Mouse (Mus musculus): ENCODE measurements around the gene Dab1. TPM values are rescaled to one million over a fixed set of nuclear protein-coding genes. Genes with fewer than 3 reads are reported as not detected.
A peak's percentile ranks its signal among the peaks of the same experiment; 100 is the strongest.

The Dab1 gene
- total RNA-seq (2021), result 100 to 1,000 TPM; 115 to 127 TPM

DNA sequence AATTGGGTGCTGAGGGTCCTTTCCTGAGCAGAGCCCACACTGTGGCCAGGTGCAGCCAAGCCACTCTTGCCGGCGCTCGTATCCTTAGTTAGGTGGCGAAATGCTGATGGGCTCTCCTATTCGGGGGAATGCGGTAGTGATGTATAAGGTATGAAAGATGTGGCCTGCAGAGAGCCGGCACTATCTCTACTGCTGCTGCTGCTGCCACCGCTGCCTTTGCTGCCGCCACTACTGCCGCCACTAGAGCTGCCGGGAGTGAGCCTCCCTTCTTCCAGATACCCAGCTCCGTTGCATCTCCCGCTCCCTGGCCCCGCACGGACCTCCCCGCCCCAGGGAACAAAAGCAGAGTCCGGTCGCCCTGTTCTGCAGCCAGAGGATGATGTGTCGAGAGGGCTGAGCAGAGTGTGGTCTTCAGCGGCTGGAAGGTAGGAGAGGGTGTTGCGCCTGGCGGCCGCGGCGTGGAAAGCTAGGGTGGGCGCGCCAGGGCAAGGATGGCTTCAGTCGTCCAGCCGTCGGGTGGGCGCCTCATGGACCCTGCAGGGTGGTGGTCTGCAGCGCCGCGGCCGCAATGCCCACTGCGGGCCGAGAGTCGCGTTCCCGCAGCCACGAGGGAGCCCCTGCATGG is at the start of gene Dab1:
TSS of gene Dab1 (plus strand) at position 39 of the 625 bp plus-strand sequence.
- peak; percentile 51 to 59 for DNase-seq (ENCODE audit: extremely low spot score in 1 of 2, low spot score in 2 of 2)
- intact Hi-C loops (cut with DNase I), result loop anchor here (5.0 kb wide), 1 partner anchor 67 kb away; no protein-coding TSS in a partner anchor

DNA sequence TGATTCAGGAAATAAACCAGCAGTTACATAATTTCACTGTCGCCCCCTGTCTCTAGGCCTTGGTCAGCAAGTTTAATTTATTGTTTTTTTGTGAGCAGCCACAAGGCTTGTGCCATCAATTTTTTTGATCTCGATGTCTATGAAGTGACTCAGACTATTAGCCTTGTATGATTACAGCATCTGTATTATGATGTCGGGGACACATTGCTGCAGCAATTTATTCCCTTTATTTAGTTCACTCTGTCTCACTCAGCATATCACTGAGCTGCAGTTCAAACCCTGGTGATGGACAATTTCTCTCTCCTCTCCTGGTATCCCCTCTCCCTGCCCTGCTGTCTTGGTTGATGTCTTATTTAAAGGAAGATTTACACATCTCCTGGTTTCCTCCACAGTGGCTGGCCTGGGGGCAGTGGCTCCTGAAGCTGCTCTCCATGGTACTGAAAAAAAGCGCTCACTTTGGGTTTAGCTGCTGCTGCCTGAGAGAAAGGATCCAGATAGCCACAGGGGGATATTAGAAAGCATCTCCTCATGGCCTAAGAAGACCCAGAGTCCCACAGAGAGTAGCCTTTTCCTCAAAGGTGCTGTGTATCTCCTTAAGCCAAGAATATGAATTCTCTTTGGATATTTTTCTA is 47.3 kb upstream of the Dab1 start:
- no peak for DNase-seq (ENCODE audit: extremely low spot score in 1 of 2, low spot score in 2 of 2)
- intact Hi-C loops (cut with DNase I), result no loop called here

DNA sequence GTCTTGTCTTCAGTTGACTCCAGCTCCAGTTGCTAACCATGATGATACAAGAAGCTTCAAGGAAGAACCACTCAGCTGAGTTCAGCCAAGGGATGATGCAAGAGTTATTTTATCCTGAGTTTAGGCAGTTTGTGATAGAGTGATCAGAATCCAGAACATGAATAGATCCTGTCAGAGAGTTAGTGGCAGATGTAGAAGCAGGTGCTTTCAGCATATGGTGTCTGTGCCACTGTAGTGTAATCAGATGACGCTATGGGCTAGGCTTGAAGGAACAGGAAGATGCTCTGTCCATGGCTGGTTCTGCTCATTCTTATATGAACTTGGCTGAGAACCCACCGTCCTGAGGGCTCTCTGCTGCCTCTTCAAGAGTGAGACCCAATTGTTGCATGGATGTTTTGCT is 43.6 kb upstream of the Dab1 start:
- intact Hi-C loops (cut with DNase I), result no loop called here

DNA sequence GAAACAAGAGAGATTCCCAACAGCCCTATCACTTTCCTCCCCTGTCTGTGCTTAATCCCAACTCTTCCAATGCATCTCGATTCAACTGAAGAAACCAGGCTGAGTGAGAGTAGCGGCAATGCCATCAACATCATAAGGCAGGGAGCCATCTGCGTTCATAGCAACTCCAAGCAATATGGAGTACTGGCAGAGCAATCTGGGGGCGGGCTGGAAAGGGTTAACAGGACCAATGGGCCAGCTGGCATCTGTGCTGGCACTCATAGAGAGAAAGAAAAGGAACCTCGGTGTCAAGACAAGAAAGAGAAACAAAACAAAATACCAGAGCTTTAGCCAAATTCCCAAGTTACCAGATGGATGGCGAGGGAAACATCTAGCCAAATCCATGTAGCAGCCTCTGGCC is 42.9 kb upstream of the Dab1 start:
- intact Hi-C loops (cut with DNase I), result no loop called here

More for the DNA sequence above, 43.6 kb upstream of the Dab1 start:
- DNase-seq (ENCODE audit: extremely low spot score in 1 of 2, low spot score in 2 of 2), result no peak

DNA sequence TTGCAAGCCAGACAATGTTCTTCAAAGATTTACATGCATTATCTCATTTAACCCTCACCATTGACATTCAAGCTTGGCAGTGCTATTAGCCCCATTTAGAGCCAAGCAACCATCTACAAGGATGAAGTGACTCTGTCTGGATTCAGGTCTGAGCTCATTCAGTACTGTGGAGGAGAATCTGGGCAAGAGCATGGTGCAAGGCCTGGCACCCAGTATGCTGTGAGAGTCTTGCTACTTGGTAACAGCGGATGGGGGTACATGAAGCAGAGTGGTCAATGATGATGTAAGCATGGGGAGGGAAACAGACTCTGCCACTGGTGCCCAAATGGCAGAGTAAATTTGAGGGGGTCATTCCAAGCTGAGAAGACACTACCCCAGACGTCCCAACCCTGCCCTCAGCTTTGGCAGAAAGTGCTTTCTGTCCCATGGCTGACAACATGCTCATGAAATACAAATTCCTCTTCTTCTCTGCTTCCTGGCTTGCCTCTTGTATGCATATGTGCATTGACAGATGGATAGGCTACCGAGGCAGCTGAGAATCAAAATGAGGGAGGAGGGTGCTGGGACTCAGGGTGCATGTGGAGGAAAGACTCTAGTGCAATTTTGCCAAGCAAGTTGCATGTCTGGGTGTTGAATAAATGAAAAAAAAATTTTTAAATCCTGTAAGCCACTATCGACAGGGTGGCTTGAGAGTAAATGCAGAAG is 41.9 kb upstream of the Dab1 start:
- DNase-seq (ENCODE audit: extremely low spot score in 1 of 2, low spot score in 2 of 2), result peak in 1 of 2 experiments; percentile 29
- intact Hi-C loops (cut with DNase I), result no loop called here

More for the DNA sequence above, 42.9 kb upstream of the Dab1 start:
- DNase-seq (ENCODE audit: extremely low spot score in 1 of 2, low spot score in 2 of 2), result peak in 1 of 2 experiments; percentile 24

DNA sequence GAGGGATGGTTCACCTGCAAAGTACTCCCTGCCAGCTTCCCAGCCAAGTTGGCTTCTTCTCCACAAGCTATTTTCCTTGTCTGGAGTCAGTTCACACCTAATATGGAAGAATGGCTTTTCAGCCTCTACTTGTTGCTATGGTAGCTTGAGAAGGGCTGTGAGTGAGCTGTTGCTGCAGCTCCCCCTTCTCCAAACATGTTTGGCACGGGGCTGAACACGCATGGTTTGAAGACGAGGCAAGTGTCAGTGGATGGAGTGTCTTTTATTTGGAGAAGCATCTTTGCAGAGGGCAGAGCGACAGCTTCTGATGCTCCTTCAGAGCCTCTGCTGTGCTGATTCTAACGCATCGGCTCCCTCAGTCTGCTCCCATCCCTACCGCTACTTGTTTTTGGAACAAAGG is 41.3 kb upstream of the Dab1 start:
- DNase-seq (ENCODE audit: extremely low spot score in 1 of 2, low spot score in 2 of 2), result no peak
- intact Hi-C loops (cut with DNase I), result no loop called here

DNA sequence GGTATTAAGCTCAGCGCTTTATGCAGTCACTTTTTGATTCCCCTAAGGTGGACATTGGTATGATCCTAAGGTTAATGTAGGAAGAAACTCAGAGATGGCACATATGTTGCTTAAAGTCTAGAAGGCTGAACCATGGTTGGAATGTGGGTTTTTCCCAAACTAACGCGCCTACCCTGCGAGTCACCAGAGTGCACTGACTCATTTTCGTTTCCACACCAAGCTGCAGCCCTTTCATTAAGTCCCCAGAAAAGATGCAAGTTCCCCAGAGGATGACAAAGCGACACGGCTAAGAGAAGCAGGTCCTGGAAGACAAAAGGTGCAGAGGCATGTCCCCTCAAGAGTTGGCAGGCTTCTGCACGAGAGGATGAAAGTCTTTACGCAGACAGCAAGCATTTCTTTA is 39.1 kb upstream of the Dab1 start:
- intact Hi-C loops (cut with DNase I), result no loop called here
- no peak for DNase-seq (ENCODE audit: extremely low spot score in 1 of 2, low spot score in 2 of 2)

DNA sequence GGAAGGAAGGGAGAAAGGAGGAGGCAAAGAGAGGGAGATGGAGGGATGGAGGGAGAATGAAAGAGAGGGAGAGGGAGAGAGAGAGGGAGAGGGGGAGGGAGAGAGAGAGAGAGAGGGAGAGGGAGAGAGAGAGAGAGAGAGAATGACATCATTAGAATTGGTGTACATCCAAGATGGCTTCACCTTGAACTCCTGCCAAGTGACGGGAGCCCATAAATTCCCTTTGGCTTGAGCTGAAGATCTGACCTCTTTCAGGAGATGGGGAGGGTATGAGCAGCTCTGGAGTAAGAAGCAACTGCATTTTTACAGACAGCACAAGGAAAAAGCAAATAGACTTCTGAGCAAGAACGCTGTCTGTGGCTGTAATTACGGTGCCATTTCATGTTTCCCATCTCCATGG is 4.1 kb upstream of the Dab1 start:
- no peak for DNase-seq (ENCODE audit: extremely low spot score in 1 of 2, low spot score in 2 of 2)
- intact Hi-C loops (cut with DNase I), result loop anchor here (5.0 kb wide), 1 partner anchor 63 kb away; no protein-coding TSS in a partner anchor

DNA sequence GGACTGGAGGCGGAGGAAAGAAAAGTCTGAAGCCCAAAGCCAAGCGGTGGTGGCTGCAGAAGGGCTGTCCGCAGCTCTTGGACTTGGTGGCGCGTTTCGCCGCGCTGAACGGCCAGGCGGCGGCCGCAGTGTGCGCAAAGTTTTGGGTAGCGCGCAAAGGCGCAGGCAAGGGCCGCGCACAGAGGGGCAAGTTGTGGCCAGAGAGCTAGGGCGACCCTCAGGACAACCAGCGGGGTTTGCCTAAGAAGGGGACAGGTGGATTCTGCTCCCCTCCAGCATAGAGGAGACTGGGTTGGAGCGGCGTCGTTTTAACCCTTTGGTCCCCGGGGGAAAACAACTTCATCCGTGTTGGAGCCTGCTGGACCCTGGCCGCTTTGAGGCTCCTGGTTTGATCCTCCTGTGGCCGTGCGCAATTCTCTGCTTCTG is 800 bp downstream of the Dab1 start:
- intact Hi-C loops (cut with DNase I), result loop anchor here (5.0 kb wide), 1 partner anchor 68 kb away; no protein-coding TSS in a partner anchor
- DNase-seq (ENCODE audit: extremely low spot score in 1 of 2, low spot score in 2 of 2), result peak; percentile 14 to 45

DNA sequence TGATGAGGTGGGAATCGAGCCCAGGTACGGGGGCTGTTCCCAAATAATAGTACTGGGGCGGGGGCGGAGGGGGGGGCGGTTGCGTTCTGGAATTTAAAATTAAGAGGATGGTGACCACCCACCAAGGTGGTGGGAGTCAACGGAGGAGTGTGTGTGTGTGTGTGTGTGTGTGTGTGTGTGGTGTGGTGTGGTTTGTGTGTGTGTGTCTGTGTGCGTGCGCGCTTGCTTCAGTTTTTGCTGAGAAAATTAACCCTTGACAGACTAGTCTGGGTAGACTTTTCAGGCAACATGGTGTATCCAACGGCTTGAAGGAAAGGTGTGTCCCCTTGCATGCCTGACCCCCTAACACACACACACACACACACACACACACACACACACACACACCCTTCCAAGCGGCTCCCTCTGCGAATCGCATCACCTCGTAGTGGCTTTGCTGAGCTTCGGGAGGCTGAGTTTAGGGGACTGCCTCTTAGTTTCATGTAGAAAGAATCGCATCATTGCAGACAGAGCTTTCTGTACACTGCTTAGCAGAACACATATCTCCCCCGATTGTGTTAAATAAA is 1.5 kb downstream of the Dab1 start:
- peak in 1 of 2 experiments; percentile 18 for DNase-seq (ENCODE audit: extremely low spot score in 1 of 2, low spot score in 2 of 2)
- intact Hi-C loops (cut with DNase I), result no loop called here

DNA sequence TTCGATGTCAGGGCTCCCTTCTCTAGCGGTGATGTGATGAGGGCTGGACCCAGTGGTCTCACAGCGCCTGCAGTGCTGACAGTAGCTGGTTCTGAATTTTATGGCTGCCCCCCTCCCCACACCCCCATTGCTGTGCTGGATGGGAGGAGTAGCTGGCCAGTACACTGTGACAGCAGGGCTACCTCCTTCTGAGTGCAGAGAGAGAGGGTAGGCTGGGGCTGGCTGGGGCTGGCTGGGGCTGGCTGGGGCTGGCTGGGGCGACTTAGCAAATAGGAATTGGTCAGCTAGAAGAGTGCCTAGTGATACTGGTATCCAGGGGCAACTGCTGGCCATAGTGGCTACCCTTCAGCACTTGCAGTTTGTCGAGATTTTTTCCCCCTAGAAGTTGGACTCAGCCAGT is 2.4 kb downstream of the Dab1 start:
- intact Hi-C loops (cut with DNase I), result no loop called here
- DNase-seq (ENCODE audit: extremely low spot score in 1 of 2, low spot score in 2 of 2), result peak in 1 of 2 experiments; percentile 39

DNA sequence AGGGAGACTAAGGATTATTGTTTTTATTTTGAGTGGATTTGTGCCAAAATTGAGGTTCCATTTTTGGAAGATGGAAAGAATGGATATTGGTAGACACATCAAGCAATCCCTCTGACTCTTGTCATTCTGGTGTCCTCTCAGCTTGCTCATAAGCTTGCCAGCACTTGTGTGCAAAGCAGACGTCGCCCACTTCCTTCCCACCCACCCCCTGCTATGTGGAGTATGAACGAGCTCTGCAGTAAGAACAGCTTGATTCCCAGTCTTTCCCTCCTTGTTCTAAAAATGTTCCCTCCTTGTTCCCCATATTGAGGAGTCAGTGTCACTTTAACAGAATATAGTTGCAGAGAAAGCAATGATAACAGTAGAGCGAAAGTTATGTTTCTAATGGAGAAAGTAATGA is 11.0 kb downstream of the Dab1 start:
- intact Hi-C loops (cut with DNase I), result no loop called here
- DNase-seq (ENCODE audit: extremely low spot score in 1 of 2, low spot score in 2 of 2), result peak in 1 of 2 experiments; percentile 24

DNA sequence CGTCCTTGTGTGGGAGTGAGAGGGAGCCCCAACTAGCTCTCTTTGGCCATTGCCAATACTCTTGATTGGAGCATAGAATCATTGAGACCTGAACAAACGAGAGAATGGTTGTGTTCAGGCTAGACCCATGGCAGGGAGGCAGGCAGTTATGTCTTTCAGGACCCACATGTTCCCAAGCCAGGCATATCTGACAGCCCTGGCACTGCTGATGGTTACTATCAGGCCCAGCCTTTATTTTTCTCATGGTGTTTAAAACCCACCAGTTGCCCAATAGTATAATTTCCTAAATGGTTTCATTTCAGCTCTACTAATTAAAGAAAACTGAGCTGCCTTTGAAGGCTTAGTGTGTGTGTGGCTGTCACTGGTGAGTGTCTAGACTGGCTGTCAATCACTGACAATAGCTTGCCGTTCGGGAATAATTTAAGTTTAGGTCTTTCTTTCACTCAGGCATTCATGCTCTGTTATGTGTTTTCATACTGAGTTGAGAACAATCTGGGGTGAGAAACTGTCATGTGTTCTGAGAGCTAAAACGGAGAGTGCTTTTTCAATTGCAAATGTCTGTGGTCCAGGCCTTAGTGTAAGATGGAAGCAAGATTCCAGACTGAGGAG is 17.1 kb downstream of the Dab1 start:
- DNase-seq (ENCODE audit: extremely low spot score in 1 of 2, low spot score in 2 of 2), result peak in 1 of 2 experiments; percentile 16
- intact Hi-C loops (cut with DNase I), result no loop called here

DNA sequence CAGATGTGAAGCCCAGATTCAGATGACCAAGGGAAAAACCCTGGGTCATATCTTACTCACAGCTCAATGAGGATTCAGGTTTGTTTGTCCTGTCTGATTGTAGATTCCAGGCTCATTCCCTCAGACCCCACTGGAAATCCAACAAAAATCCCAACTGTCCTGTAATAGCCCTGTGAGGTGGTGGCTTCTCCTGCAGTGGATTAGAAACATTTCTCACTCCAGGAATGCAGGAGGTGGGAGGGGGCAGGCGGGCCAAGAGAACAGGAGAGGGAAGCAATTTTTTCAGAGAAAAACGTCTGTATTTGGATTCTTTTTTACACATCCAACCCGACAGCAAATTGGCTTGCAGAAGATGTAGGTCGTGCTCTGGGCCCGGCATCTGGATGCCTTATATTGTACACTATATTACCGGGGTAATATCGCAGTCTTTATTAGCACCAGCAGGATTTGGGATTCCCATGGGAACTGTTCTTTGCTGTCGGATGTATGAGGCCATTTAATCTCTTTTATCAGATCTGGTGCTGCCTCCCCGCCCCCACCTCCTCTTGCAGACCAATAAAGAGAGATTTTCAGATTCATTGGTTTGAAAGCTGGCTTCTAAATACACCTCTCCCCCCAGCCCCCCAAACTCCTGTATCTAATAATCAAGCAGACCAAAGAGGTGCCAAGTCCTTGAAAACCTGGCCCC is 29.2 kb downstream of the Dab1 start:
- DNase-seq (ENCODE audit: extremely low spot score in 1 of 2, low spot score in 2 of 2), result no peak
- intact Hi-C loops (cut with DNase I), result no loop called here

DNA sequence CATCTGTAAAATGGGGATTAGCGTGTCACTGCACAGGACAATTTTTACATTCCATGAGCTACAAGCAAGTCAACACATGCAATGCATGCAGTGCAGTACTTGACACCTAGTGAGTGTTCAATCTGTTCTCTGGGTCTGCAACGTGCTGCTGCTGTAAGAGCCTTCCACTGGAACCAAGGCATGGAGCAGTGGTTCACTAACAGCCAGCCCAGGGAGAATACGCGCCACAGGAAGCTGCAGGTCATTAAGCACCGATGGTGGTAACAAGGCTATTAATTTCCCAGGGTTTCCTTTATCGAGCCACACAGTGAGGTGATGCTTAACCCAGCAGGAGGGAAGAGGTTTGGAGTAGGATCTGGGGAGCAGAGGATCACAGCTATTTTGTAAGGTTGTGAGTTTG is 36.6 kb downstream of the Dab1 start:
- intact Hi-C loops (cut with DNase I), result no loop called here
- no peak for DNase-seq (ENCODE audit: extremely low spot score in 1 of 2, low spot score in 2 of 2)

DNA sequence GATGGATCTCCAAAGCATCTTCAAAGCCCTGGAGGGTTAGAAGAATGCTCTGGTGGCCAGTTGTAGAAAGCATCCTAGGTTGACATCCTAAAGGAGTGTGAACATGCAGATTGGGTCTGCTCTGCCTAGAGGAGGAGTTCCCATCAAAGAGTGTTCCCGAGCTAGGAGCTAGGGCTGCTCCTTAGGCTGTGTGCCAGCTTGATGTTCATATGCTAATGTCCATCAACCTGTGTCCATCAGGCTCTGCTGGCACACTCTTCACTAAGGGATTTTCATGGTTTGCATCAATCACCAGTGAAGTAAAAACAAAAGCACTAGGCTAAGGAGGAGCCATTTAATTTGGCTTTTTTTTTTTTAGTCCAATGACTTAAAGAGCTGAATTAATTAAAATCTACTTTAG is 42.2 kb downstream of the Dab1 start:
- intact Hi-C loops (cut with DNase I), result no loop called here
- DNase-seq (ENCODE audit: extremely low spot score in 1 of 2, low spot score in 2 of 2), result no peak

DNA sequence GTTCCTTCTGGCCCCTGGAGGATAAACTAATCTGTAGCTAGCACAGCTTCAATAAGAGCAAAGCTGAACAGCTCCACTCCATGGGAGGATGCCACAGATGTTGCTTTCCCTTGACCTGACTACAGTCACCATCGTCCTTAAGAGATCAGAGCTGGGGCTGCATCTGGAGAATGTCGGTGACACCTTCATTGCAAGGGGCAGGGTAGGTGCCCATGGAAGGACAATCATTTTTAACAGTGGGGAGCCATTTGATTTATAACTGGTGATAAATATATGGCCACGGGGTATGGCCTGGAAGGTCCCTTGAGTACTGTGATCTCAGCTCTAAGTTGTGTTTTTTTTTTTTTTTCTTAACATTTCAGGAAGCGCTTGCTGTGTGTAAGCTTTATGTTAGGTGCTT is 48.3 kb downstream of the Dab1 start:
- intact Hi-C loops (cut with DNase I), result no loop called here
- no peak for DNase-seq (ENCODE audit: extremely low spot score in 1 of 2, low spot score in 2 of 2)

DNA sequence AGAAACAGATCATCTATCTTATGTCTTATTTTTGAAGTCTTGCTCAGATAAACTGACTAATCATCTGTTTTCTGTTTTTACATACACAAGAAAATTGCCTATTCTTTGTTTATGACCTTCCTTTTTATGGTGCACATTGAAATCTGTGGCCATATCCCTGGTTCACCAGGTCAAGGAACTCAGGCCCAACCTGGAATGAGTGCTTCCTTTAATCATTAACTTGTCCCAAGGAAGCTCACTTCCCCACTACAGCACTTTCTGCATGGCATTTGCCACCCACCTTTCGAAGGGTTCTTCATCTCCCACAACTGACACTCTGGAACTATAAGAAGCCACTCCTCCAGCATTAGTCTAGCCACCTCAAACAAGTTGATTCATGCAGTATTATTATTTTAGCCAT is 58.0 kb downstream of the Dab1 start:
- intact Hi-C loops (cut with DNase I), result no loop called here
- no peak for DNase-seq (ENCODE audit: extremely low spot score in 1 of 2, low spot score in 2 of 2)

DNA sequence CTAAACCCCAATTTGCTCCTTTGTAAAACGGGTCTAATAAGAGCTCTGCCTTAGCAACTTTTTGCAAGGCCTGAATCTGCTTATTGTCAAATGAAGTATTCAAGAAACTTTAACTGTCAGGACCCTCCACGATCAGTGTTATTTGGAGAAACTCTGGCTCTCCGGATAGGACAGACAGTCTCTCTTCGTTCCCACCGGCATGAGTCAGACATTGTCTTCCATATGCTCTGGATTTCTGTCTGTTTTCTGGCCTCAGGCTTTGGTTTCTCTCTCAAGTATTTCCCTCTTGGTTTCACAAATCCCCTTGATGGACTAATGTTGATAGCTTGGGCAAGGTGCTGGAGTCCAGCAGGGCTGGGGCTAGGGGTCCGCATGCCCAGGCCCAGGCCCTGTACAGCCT is 59.3 kb downstream of the Dab1 start:
- intact Hi-C loops (cut with DNase I), result no loop called here
- no peak for DNase-seq (ENCODE audit: extremely low spot score in 1 of 2, low spot score in 2 of 2)

Data from left cerebral cortex, postnatal 10 days (tissue).